Mouse (Mus musculus): ENCODE results near the gene 2610507B11Rik. TPM values are rescaled to one million over a fixed set of nuclear protein-coding genes. Genes with fewer than 3 reads are reported as not detected.

2610507B11Rik gene
- polyA plus RNA-seq, 1 experiment from 2014 or later, result 73.7 TPM

DNA sequence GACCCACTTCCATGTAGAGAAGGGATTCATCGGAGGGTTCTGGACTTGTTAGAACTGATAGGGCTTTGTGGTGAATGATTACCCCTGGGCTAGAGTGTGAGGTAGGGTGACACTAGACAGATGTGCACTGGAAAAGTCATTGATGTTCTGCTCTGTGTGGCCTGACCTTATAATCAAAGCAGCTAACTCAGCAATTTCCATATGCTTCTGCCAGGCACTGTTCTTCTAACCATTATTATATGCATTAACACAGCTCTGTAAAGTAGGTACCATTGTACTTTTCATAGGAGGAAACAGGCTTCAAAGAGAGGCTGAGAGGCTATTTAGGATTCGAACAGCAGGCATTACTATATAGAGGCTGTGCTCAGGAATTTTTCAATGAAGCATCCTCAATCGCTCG, 65.7 kb downstream of the 2610507B11Rik start:
- no peak for ATAC-seq (ENCODE audit: insufficient number of reproducible peaks, insufficient read depth, low FRiP score, low TSS enrichment, low read depth)
- Histone ChIP-seq H3K9ac (no peak overlapping the region), H3K36me3 (peaks cover under 1% of the 10 kb centered on the region), H3K27me3 (no peaks in the 10 kb centered on the region), H3K4me3 (no peak overlapping the region), H3K4me1 (peaks cover 21% of the 10 kb centered on the region), H3K4me2 (no peak overlapping the region), H3K9me3 (no peaks in the 10 kb centered on the region), H3K27ac (no peak overlapping the region)
- 87% methylated on average over 4 of the region's 4 CpGs for WGBS

DNA sequence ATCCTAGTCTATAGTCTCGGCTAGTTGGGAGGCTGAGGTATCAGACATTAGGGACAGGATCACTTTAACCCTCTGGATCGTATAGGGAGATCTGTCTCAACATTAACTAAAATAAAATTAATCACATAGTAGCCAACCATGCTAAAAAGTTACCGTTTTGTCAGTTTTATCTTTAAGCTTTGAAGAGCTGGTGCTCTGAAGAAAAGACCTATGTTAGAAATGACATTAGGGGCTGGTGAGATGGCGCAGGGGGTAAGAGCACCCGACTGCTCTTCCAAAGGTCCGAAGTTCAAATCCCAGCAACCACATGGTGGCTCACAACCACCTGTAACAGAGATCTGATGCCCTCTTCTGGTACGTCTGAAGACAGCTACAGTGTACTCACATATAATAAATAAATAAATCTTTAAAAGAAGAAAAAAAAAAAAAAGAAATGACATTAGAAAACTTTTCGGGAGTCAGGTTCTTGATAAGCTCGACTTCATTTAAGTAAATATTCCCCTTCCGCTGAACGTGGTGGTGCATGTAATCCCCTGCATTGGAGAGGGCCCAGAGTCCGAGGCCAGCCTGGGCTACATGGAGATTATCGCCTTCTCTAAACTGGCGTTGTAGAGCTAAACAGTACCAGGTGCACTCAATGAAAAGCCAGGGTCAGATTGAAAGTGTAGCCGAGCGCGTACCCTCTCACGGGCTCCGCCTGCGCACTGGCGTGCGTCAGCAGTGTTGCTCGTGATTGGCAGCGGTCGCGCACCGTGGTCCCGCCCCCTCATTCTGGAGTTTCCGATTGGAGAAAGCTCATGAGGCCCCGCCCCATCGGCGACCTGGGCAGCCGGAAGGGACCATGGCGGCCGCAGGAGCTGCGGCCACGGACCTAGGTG, 66.3 kb downstream of the 2610507B11Rik start, which contains the start of gene Pigs:
TSS of gene Pigs (plus strand) at position 782 of the 878 bp plus-strand sequence.
- WGBS, result 14% methylated on average over 37 of the region's 37 CpGs
- ATAC-seq (ENCODE audit: insufficient number of reproducible peaks, insufficient read depth, low FRiP score, low TSS enrichment, low read depth), result peak; percentile 89
- Histone ChIP-seq H3K4me1 (peaks cover 15% of the 10 kb centered on the region), H3K9me3 (no peaks in the 10 kb centered on the region), H3K4me3 (peak within 1 kb of the TSS; percentile 86), H3K27ac (no peak within 1 kb of the TSS), H3K36me3 (peaks cover 8% of the 10 kb centered on the region), H3K9ac (peak within 1 kb of the TSS; percentile 89), H3K27me3 (no peaks in the 10 kb centered on the region), H3K4me2 (peak within 1 kb of the TSS; percentile 93)

DNA sequence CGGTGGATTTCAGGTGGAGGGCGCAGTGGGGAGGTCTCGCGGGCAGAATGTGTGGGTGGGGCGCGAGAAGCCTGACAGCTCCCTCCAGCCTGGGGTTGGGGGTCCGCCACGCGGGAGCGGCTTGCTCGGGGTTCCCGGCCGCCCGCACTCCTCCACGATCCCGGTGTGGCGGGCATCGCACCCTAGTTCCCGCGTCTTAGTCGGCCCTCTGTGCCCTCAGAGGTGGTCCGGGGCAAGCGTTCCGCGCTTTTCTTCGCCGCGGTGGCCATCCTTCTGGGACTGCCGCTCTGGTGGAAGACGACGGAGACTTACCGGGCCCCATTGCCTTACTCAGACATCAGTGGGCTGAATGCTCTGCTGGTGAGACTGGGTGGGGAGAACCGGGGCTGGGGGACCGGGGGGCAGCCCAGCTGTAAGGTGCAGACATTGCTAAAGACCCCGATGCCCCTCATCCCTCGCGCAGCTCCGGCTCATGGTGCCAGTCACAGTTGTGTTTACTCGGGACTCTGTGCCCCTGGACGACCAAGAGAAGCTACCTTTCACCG, 67.0 kb downstream of the 2610507B11Rik start:
- 1% methylated on average over 35 of the region's 41 CpGs for WGBS
- H3K27ac ChIP-seq, result no peak overlapping the region

DNA sequence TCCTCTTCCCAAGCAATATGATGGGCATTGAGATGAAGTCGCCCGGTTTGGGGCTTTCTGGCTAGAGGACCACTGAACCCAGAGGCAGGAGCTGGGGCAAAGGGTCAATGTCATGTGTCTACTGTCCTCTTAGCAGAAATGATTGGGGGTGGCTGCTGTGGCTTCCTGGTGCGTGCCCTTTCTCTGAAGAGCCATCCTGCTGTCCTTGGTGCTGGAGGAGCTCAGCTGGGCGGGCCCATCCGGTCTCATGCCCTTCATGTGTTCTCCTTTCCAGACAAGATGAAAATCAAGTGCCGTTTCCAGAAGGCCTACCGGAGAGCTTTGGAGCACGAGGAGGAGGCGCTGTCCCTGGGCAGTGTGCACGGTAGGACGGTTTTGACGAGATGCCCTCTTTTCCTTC, 71.1 kb downstream of the 2610507B11Rik start:
- ATAC-seq (ENCODE audit: insufficient number of reproducible peaks, insufficient read depth, low FRiP score, low TSS enrichment, low read depth), result no peak
- Histone ChIP-seq H3K36me3 (peaks cover 50% of the 10 kb centered on the region), H3K4me3 (no peak overlapping the region), H3K9ac (no peak overlapping the region), H3K9me3 (no peaks in the 10 kb centered on the region), H3K27me3 (no peaks in the 10 kb centered on the region), H3K4me2 (no peak overlapping the region), H3K4me1 (peaks cover 7% of the 10 kb centered on the region), H3K27ac (no peak overlapping the region)
- WGBS, result 93% methylated on average over 12 of the region's 12 CpGs

More for the DNA sequence above, 67.0 kb downstream of the 2610507B11Rik start:
- Histone ChIP-seq H3K4me2 (peak overlapping the region; percentile 93), H3K4me1 (peaks cover 8% of the 10 kb centered on the region), H3K4me3 (peak overlapping the region; percentile 86), H3K9ac (peak overlapping the region; percentile 89), H3K27me3 (no peaks in the 10 kb centered on the region), H3K9me3 (no peaks in the 10 kb centered on the region), H3K36me3 (peaks cover 15% of the 10 kb centered on the region)
- ATAC-seq (ENCODE audit: insufficient number of reproducible peaks, insufficient read depth, low FRiP score, low TSS enrichment, low read depth), result no peak; the same call in 1 of the 2 replicates

DNA sequence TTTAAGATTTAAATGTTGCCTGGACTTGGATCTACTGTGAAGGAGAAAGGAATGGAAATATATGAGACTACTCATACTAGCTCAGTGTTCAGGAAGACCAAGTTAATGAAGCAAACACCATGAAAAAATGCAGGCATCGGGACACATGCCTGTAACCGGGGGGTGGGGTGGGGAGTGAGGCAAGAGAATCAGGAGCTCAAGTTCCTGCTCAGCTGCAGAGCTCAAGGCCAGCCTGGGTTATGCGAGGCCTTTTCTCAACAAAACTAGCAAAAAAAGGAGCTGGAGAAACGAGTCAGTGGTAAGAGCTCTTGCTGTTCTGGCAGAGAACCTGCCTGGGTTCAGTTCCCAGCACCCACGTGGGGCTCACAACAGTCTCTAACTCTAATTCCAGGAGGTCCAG, 72.4 kb downstream of the 2610507B11Rik start:
- Histone ChIP-seq H3K36me3 (peaks cover 61% of the 10 kb centered on the region), H3K9me3 (no peaks in the 10 kb centered on the region), H3K9ac (no peak overlapping the region), H3K4me2 (no peak overlapping the region), H3K27me3 (no peaks in the 10 kb centered on the region), H3K27ac (no peak overlapping the region), H3K4me1 (peaks cover 4% of the 10 kb centered on the region), H3K4me3 (no peak overlapping the region)
- 86% methylated on average over 5 of the region's 5 CpGs for WGBS
- ATAC-seq (ENCODE audit: insufficient number of reproducible peaks, insufficient read depth, low FRiP score, low TSS enrichment, low read depth), result no peak

DNA sequence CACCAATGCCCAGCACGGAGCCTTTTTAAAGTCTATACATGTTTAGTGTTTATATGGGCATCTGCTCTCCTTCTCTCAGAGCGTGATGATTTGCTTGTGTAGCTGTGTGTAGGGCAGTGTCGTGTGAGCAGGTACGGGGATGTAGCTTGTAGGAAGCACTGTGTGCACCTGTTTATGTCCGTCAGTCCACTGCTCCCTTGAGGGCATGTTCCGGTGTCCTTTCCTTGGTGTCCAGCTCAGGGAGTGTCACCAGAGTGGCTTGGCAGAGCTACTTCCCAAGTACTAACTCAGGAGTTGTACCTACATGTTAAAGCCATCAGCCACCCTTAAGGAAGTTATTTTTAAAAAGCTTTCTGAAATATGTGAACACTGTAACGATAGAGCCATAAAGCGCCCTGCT, 75.5 kb downstream of the 2610507B11Rik start:
- no peak overlapping the region for H3K4me2 ChIP-seq
- WGBS, result 94% methylated on average over 8 of the region's 8 CpGs
- no peaks in the 10 kb centered on the region for H3K9me3 ChIP-seq
- H3K9ac ChIP-seq, result no peak overlapping the region
- peaks cover 89% of the 10 kb centered on the region for H3K36me3 ChIP-seq
- no peaks in the 10 kb centered on the region for H3K27me3 ChIP-seq
- H3K27ac ChIP-seq, result no peak overlapping the region
- no peaks in the 10 kb centered on the region for H3K4me1 ChIP-seq
- ATAC-seq (ENCODE audit: insufficient number of reproducible peaks, insufficient read depth, low FRiP score, low TSS enrichment, low read depth), result no peak
- H3K4me3 ChIP-seq, result no peak overlapping the region

Other genes with a start within 250 kb of the 2610507B11Rik start
- 16.1 and 20.5 TPM in 2 replicates for gene Dhrs13, start 229.5 kb upstream of the 2610507B11Rik start, polyA plus RNA-seq (2015; fragmentation: Nextera tagmentation; extraction: Ambion mirVana)
- 49.4 and 53.2 TPM in 2 replicates for gene Flot2, start 223.8 kb upstream of the 2610507B11Rik start, polyA plus RNA-seq (2015; fragmentation: Nextera tagmentation; extraction: Ambion mirVana)
- 34.8 and 39.0 TPM in 2 replicates for gene Eral1, start 181.4 kb upstream of the 2610507B11Rik start, polyA plus RNA-seq (2015; fragmentation: Nextera tagmentation; extraction: Ambion mirVana)
- 14.1 and 16.9 TPM in 2 replicates for gene Fam222b, start 167.1 kb upstream of the 2610507B11Rik start, polyA plus RNA-seq (2015; fragmentation: Nextera tagmentation; extraction: Ambion mirVana)
- gene Traf4, start 96.2 kb upstream of the 2610507B11Rik start, polyA plus RNA-seq (2015; fragmentation: Nextera tagmentation; extraction: Ambion mirVana), result 91.5 and 103 TPM in 2 replicates
- gene Nek8, start 85.1 kb upstream of the 2610507B11Rik start, polyA plus RNA-seq (2015; fragmentation: Nextera tagmentation; extraction: Ambion mirVana), result 17.4 and 18.1 TPM in 2 replicates
- gene Tlcd1, start 85.0 kb upstream of the 2610507B11Rik start, polyA plus RNA-seq (2015; fragmentation: Nextera tagmentation; extraction: Ambion mirVana), result 15.4 and 17.2 TPM in 2 replicates
- gene Rpl23a, start 78.2 kb upstream of the 2610507B11Rik start, polyA plus RNA-seq (2015; fragmentation: Nextera tagmentation; extraction: Ambion mirVana), result 1,597 and 1,678 TPM in 2 replicates
- 172 and 188 TPM in 2 replicates for gene Rab34, start 73.3 kb upstream of the 2610507B11Rik start, polyA plus RNA-seq (2015; fragmentation: Nextera tagmentation; extraction: Ambion mirVana)
- 3.2 and 4.1 TPM in 2 replicates for gene Proca1, start 68.4 kb upstream of the 2610507B11Rik start, polyA plus RNA-seq (2015; fragmentation: Nextera tagmentation; extraction: Ambion mirVana)
- 81.9 and 90.6 TPM in 2 replicates for gene Sdf2, start 16.0 kb upstream of the 2610507B11Rik start, polyA plus RNA-seq (2015; fragmentation: Nextera tagmentation; extraction: Ambion mirVana)
- gene Supt6, start 15.8 kb upstream of the 2610507B11Rik start, polyA plus RNA-seq (2015; fragmentation: Nextera tagmentation; extraction: Ambion mirVana), result 30.3 and 32.2 TPM in 2 replicates
- gene BC030499, start 29.1 kb downstream of the 2610507B11Rik start, polyA plus RNA-seq (2015; fragmentation: Nextera tagmentation; extraction: Ambion mirVana), result 0.28 TPM in 1 of 2 replicates, not detected in the other
- 36.4 and 44.3 TPM in 2 replicates for gene Spag5, start 39.8 kb downstream of the 2610507B11Rik start, polyA plus RNA-seq (2015; fragmentation: Nextera tagmentation; extraction: Ambion mirVana)
- gene Aldoc, start 61.2 kb downstream of the 2610507B11Rik start, polyA plus RNA-seq (2015; fragmentation: Nextera tagmentation; extraction: Ambion mirVana), result 16.6 and 21.1 TPM in 2 replicates
- gene Pigs, start 66.7 kb downstream of the 2610507B11Rik start, polyA plus RNA-seq (2015; fragmentation: Nextera tagmentation; extraction: Ambion mirVana), result 75.7 and 79.5 TPM in 2 replicates
- 66.7 and 71.4 TPM in 2 replicates for gene Unc119, start 81.7 kb downstream of the 2610507B11Rik start, polyA plus RNA-seq (2015; fragmentation: Nextera tagmentation; extraction: Ambion mirVana)
- gene Foxn1, start 124.8 kb downstream of the 2610507B11Rik start, polyA plus RNA-seq (2015; fragmentation: Nextera tagmentation; extraction: Ambion mirVana), result 0.73 and 1.1 TPM in 2 replicates
- gene Slc13a2, start 160.5 kb downstream of the 2610507B11Rik start, polyA plus RNA-seq (2015; fragmentation: Nextera tagmentation; extraction: Ambion mirVana), result 0.62 TPM in 1 of 2 replicates, not detected in the other
- gene Slc46a1, start 203.9 kb downstream of the 2610507B11Rik start, polyA plus RNA-seq (2015; fragmentation: Nextera tagmentation; extraction: Ambion mirVana), result 13.5 and 16.2 TPM in 2 replicates
- gene Sarm1, start 236.0 kb downstream of the 2610507B11Rik start, polyA plus RNA-seq (2015; fragmentation: Nextera tagmentation; extraction: Ambion mirVana), result 2.6 and 3.2 TPM in 2 replicates
- 2.2 and 8.7 TPM in 2 replicates for gene Vtn, start 237.3 kb downstream of the 2610507B11Rik start, polyA plus RNA-seq (2015; fragmentation: Nextera tagmentation; extraction: Ambion mirVana)
- not detected in 2 replicates for gene Sebox, start 241.7 kb downstream of the 2610507B11Rik start, polyA plus RNA-seq (2015; fragmentation: Nextera tagmentation; extraction: Ambion mirVana)